Mouse (Mus musculus): Measurements from ENCODE around the gene Dennd4c. TPM values are rescaled to one million over a fixed set of nuclear protein-coding genes. Genes with fewer than 3 reads are reported as not detected.
"Not testable (repeated sequence)": the region's sequence is repeated elsewhere in the genome, so short reads cannot be mapped to it uniquely, and the experiment has no call there.

The Dennd4c gene
- total RNA-seq, 1 experiment from 2014 or later, result 49.0 TPM

DNA sequence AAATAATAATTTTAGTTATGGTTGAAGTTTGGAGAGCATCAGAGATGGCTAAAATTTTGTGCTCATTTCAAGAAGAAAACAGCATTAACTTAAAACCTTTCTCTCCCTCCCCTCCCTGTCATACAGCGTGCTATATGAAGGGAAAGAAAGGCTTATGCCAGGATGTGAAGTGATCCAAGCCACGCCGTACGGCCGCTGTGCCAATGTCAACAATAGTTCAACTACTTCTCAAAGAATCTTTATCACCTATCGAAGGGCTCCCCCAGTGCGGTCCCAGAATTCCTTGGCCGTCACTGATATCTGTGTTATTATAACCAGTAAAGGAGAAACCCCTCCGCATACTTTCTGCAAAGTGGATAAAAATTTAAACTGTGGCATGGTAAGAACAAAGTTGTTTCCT, 29.2 kb downstream of the Dennd4c start:
- DNase-seq, result no peak

DNA sequence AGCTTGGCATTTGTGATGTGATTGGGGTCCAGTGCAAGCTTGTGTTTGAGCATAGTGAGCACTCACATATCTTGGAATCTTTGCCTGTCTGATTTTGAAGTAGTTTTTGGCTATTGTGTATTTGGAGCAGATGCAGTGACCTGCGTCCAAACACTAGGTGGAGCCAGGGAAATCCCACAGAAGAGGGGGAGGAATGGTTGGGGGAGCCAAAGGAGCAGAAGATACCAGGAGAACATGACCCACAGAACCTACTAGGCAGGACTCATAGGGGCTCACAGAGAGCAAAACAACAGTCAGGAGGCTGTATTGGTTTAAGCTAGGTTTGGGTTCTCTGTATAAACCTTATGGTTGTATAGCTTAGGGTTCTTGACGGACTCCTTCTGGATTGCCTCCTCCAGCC, 62.2 kb downstream of the Dennd4c start:
- peak; percentile 16 for DNase-seq

DNA sequence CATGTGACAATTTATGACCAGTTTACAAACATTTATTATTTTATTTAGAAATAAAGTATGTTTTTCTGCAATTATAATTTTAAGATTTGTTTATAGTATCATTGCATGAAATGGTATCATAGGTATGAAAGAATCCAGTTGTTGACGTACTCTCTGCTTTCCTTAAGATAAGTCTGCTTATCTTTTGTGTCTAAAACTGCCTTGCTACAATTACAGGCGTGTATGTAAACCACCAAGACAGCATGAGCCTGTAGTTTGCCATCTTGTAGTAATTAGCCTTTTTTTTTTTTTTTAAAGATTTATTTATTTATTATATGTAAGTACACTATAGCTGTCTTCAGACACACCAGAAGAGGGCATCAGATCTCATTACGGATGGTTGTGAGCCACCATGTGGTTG, 66.5 kb downstream of the Dennd4c start:
- no peak for DNase-seq

DNA sequence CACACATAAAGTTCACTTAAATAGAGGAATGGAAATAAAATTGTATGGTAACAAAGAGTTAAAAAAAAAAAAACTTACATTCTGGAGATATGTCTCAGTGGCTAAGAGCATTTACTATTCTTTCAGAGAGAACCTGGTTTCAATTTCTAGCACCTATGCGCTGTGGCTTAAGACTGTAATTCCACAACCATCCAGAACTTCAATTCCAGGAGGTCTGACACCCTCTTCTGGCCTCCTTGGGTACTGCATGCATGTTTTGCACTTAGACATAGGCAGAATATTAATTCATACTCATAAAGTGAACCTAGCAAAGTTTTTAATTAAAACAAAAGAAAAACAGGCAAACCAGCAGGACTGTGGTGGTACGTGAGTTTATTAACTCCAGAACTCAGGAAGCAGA, 74.8 kb downstream of the Dennd4c start:
- DNase-seq, result peak; percentile 71

DNA sequence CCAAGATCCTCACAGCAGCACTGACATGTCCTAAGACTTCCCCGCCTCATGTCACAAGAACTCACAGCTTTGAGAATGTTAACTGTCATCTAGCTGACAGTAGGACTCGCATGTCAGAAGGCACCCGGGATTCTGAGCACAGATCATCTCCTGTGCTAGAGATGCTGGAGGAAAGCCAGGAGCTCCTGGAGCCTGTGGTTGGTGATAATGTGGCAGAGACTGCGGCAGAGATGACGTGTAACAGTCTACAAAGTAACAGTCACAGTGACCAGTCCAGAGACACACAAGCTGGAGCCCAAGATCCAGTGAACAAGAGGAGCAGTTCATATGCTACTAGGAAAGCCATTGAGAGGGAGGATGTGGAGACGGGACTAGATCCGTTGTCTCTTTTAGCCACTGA, 76.8 kb downstream of the Dennd4c start:
- DNase-seq, result no peak

DNA sequence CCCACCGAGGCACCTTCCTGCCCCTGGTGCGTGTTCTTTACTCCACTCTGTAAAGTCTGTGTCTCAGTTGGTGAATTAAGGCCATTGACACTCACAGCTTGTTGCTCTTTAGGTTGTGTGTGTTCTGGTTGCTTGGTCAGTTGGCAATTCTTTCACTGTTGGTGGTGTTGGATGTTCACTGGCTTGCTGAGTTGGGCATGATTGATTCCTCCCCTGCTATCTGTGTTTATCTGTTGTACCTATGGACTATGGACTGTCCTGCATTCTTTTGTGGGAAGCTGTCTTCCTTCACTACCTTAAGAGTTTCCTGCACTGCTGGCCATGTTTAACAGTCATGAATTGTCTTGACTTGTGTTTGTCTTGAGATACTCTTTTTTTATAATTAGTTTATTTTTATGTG, 83.5 kb downstream of the Dennd4c start:
- DNase-seq, result no peak

DNA sequence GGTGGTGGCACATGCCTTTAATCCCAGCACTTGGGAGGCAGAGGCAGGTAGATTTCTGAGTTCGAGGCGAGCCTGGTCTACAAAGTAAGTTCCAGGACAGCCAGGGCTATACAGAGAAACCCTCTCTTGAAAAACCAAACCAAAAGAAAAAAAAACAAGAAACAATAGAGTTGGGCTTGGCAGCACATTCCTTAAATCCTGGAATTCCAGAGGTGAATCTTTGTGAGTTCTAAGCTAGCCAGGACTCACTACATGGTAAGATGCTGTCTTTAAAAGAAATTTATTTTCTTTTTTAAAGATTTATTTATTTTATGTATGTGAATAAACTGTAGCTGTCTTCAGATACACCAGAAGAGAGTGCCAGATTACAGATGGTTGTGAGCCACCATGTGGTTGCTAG, 92.8 kb downstream of the Dennd4c start:
- DNase-seq, result not testable (repeated sequence)

DNA sequence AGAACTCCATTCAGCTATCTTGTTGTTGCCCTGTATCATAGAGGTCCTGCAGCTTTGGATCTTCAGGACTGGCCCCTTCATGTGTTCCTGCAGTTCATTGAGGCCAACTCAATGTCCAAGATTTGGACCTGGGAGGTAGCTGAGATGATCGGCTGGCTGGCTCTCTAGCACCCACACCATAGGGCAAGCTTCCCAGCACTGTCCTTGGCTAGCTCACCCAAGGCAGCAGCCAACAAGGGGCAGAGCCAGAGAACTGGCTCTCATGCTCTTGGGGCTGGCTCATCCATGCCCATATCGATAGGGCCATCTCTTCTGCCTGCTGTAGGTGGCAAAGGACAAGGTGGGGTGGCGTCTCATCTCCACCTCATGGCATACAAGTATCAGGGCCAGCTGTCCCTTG, 97.0 kb downstream of the Dennd4c start:
- peak; percentile 57 for DNase-seq

DNA sequence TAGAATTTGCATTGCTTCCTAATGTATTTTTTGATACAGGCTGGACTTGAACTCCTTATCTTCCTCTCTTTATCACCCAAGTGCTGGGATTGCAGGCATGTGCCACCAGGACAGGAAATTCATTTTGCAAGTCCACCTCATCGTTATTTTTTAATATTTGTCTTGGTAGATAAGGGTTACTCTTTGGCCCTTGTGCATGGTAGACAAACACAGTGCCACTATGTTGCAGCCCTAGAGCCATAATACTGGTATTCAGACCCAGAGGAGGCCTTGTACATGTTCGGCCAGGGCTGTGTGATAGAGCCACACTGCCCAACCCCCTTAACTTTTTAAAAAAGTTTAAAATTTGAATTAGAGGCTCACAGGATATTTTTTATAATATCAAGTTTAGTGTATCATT, 98.9 kb downstream of the Dennd4c start:
- no peak for DNase-seq

DNA sequence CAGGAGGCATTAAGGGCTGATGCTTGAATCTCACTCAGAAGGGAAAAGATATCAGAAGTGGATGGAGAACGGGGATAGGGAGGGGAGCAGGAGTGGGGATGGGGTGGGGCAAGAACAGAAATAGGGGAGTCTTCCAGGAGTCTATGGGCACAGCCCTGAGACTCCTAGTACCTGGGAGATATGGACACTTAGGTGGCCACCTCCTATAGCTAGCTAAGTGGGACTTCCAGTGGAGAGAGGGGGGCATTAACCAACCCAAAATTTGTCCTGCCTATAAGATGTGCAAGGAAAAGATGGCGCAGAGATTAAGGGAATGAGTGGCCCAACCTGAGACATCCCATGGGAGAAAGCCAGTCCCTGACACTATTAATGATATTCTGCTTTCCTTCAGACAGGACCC, 103.0 kb downstream of the Dennd4c start:
- DNase-seq, result no peak

DNA sequence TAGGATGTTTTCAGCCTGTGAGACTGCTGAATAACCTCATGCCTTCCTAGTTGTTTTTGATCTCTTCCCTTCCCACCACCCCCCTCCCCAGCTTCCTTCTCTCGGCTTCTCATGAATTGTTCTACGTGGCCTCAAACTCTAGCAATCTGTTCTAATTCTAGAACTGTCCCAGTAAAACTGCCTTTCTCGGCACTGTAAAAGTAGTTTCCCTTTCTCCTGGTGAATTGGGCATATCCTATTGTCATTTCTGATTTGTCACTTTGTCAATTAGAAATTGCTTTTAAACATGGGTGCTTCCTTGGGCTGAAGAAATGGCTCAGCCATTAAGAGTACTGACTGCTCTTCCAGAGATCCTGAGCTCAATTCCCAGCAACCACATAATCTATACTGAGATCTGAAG, 103.7 kb downstream of the Dennd4c start:
- no peak for DNase-seq

DNA sequence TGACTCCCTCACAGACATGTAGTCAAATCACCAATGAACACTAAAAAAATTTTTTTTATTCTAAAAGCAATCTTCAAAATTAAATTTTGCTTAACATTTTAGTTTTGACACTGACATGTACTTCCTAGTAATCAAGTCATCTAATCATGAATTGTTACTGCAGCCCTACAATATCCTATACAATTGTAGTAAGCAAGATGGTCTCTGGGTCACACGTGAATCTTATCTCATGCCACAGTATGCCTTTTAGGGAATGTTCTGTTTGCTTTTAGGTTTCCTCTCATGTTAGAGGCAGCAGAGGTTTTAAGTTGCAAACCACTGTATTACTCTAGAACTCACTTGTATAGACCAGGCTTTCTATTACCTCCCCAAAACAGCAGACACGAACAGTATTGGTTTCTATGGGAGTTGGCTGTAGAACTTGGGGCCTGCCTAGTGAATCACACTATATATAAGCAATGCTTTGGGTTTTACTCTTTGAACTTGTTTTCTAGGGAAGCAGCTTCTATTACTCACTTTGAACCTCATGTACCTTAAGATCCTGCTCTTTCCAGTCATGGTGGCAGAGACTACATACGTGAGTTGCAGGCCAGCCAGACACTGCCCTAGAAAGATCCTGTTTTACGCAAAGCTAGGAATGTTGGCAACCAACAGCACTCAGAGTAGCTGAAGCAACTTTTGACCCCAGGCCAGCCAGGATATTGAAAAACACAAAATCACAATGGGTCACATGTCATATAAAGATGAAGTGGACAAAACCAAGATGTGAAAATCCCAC, 104.6 kb downstream of the Dennd4c start:
- peak; percentile 56 for DNase-seq

DNA sequence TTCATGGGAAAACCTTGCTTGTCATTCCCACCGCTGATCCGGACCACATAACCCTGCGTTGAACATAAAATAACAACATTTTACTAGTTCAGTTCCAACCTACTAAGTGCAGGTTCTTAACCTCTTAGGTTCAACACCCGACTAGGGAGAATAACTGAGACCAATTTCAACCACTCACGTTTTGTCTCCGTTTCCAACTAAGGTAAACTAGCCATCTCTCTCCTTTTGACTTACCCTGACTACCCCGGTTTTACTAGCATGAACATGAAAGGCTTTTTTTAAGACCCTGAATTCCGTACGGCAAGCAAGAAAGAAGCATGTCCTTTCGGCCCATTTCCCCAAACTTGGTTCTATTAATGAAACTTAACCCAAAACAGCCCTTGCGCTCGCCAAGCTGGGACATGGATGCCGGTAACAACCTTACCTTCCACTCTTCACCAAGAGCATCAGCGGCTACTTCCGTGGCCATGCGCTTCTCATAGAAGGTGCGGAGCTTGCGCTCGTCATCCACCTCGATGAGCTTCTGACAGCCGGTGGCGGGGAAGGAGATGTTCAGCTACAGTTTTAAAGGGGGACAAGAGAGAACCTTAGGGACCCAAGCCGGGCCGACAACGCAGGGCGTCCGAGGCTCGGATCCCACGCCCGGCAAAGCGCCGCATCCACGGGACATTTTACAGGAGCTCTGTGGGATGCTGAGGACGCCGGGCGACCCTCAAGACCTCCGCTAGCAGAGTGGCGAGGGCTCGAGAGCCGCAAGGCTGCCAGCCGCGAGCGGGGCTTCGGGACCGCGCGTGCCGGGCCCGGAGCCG, 108.2 kb downstream of the Dennd4c start:
- DNase-seq, result no peak

DNA sequence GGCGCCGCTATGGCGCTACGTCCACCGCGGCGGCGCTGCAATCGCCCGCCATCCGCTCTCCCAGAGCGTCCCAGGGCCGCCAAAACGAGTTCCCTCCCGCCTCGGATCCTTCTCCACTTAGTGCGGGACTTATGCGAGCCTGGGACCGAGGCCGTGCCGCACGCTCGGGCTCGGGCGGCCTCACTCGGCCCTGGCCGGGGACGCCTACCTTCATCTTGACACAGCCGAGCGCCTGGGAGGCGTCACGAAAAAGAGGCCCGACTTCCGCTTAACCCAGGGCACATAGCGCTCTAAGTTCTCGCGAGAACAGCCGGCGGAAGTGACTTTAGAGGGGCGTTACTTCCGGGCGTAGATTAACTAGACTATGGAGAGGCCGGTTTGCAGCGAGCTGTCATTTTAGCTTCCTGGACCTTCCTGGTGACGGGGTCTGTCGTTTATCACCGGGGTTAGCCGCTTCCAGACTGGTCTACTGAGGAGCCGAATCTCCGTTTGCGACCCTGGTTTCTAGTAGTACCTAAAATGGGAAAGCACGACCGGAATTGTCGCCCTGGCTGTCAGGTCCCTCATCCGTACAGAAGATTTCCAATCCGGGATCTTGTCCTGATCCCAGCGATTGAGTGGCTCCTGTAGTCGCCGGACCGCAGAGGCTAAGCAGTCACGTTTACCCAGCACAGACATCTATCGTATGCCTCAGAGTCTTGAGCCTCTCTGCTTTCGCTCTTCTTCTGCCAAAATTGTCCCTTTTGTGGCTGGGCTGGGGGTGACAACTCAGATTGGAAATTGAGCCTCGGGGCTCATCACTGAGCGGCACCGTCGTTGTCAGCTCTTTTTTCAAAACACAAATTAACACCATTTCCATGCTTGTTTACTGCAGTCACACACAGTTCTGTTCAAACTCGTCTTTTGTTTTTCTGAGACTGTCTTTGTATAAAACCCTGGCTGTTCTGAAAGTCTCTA, 109.0 kb downstream of the Dennd4c start, which contains the start of gene Rps6:
TSS of gene Rps6 (minus strand) at position 300 of the 957 bp plus-strand sequence.
- DNase-seq, result peak; percentile 97

DNA sequence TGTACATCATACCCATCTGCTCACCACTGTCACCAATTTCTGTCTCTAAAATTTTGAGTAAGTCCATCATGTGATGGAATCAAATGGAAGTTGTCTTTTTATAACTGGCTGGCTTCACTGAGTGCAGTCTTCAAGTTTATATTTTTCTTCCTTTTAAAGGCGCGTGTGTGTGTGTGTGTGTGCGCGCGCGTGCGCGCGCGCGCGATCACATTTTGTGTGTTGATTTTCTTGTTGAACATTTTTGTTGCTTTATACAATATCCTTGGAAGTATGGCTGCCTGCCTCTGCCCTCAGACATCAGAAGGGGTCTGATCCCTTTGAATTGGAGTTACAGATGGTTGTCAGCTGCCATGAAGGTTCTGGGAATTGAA, 109.7 kb downstream of the Dennd4c start:
- no peak for DNase-seq

DNA sequence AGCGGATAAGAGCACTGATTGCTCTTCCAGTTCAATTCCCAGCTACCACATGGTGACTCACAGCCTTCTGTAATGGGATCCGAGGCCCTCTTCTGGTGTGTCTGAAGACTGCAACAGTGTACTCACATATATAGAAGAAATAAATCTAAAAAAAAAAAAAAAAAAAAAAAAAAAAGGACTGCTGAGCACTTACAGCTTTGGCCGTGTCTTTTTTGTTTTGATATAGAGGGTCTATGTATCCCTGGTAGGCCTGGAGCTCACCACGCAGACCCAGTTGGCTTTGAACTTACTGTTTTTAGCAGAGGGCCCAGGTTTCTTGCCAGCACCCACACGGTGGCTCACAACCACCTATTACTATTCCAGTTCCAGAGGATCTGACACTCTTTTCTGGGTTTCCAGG, 115.7 kb downstream of the Dennd4c start:
- DNase-seq, result no peak

DNA sequence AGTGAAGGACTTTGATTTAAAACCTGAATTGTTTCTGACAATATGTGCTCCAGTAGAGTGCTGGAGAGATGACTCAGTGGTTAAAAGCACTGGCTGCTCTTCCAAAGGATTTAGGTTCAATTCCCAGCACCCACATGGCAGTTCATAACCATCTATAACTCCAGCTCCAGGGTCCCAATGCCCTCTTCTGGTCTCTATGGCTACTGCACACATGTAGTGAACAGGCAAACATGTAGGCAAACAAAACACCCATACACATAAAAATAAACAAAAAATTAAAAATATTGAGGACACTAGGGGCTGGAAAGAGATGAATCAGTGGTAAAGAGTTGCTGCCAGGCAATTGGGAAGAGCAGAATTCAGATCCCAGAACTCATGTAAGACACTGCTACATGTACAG, 123.6 kb downstream of the Dennd4c start:
- DNase-seq, result no peak

DNA sequence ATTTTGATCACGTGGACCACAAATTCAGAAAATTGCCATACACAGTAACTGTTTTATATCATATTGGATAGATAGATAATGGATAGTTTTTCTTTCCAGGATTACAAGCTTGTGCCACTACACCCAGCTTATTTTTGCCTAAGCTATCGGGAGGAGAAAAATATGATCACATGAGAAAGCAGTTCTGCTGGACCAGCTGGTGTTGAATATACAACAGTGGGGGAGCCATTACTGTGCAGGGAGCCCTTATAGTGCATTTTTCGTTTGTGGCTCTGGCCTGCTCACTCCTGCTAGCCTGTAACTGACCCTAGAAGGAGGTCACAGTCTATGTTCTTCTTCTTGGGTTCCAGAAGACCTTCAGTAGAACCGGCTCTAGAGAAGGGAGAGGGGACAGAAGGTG, 124.7 kb downstream of the Dennd4c start:
- no peak for DNase-seq

DNA sequence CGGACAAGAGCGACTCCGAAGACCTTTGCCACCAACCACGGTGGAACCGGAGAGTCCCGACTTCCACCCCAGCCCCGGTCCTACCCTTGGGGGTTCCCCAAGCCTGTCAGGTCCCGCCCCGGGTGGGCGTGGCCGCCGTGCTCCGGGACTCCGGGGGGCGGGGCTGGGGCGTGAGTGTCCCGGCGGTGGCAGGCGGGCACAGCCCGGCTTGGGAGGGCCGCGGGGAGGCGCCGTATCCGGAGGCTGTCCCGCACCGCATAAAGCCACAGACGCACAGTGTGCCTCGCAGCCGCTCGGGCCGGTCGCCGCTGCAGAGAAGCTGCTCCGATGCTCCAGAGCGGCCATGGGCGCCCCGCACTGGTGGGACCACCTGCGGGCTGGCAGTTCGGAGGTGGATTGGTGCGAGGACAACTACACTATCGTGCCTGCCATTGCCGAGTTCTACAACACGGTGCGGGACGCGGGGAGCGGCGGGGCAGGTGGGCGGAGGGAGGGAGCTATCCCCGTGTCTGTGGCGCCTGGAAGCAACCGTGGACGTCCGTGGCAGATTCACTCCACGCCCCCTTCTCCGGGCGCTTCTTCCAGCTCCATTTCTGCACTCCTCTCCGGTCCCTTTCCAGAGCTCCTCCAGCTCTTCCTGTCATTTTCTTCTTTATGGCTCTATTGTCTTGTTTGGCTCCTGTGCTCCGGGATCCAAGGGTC, 125.9 kb downstream of the Dennd4c start, which contains the start of gene Acer2:
TSS of gene Acer2 (plus strand) at position 251 of the 702 bp plus-strand sequence.
- DNase-seq, result peak; percentile 98

DNA sequence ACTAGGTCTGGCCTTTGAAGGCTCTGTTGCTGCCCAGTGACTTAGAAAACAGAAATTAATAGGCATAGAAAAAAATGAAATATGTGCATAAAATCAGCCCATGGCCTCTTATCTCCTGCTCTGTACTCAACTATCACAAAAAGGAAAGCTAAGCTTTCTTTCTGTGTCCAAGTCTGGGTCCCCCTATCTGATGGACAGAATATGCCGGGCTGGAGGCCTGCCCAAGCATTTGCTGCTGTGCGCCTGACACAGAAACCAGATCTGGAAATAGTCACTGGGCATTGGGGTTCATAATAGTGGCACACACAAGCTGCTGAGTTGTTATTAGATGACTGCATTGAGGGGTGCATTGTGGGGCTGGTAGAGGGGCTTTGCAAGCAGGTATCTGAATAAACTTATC, 131.1 kb downstream of the Dennd4c start:
- DNase-seq, result no peak

DNA sequence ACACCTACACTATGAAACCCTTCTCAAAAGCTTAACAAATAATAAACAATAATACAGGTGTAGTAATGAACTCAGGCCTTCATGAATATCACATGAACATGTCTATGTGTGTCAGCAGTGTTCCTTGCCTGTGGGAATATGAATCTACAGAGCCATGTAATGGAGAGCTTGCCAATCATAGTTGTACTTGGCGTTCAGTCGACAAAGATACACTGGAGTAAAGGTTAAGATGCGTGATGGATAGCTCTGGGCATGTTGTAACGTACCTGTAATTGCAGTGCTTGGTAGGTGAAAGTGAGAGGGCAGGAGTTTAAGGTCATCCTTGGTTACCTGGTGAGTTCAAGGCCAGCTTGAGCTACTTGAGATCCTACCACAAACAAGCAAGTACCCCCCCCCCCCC, 132.8 kb downstream of the Dennd4c start:
- DNase-seq, result no peak

DNA sequence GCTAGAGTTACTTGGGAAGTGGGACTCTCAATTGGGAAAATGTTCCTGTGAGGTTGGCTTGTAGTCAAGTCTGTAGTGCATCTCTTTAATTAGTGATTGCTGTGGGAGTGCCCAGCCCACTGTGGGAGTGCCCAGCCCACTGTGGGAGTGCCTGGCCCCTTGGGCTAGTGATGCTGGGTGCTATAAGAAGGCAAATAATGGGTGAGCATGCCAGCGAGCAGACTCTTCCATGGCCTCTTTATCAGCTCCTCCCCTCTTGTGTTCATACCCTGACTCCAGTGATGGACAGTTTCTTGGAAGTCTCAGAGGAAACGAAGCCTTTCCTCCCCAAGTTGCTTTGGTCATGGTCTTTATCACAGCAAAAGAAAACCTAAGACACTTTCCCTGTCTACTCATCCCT, 134.1 kb downstream of the Dennd4c start:
- no peak for DNase-seq
